Mouse (Mus musculus) B cell, adult 67 days (primary cell): Measurements from ENCODE around the gene Olfr1090. TPM values are rescaled to one million over a fixed set of nuclear protein-coding genes. Genes with fewer than 3 reads are reported as not detected.

Experiments
- total RNA-seq, 2 experiments: library from RNA; stranded (reverse); gene quantifications; 4 replicates each; pipeline ENCODE4 v1.2.4; 2023

Gene Olfr1090
- total RNA-seq, result not detected

DNA sequence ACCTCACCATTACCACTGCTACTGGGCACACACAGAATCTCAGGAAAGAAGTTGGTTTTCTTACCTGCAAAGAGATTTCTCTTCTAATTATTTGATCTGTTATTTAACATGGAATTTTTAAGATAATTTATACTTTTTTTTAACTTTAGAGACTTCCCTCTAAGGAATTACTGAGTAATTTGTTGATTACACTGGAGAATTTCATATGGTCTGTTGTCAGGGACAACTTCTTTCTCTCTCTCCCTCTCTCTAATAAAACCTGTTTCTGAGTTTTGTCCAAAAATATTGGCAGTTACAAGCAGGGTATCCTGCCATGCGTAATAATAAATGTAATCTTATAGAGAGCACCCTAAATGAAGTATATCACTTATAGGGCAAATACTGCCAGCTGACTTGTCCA, at the start of gene Olfr1090:
Olfr1090 (minus strand) TSS at position 101 of the 400 bp plus-strand sequence.

DNA sequence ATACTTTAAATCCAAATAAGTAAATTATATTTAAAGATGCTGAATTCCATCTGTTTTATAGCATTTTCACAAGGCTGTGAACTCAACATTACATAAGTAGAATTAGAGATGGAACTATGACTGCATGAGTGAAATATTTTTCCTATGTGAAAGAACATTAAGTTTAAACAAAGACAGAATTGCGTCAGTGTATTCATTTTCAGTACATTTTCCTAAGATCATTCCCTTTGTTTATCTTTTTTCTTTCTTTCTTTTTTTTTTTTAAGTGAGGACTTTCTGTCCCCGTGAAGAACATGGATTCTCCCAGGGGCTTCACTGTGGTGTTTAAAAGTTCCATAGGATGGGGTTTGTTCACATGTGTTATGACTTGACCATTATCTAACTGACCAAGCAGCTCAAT, 23.4 kb upstream of the Olfr1090 start, which contains the start of gene Olfr1093:
Olfr1093 (plus strand) TSS at position 301 of the 400 bp plus-strand sequence.

DNA sequence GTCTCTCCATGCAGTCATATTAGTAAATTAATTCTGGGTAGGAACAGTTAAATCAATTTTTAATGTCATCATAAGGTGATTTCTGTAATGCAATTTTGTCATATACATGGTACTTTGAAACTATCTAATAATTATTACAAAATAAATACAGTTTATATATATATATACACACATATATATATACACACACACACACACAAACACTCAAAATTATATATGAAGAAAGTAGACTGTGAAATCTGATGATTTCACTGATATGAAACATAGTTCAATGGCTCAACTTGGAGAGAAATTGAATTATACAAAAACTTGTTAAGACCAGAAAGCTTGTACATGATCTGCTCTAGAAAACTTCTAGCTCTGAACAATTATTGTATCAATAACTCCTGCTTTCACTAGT, 25.2 kb downstream of the Olfr1090 start, which contains the start of gene Olfr1089:
Olfr1089 (minus strand) TSS at position 101 of the 400 bp plus-strand sequence.

Other genes with a start within 250 kb of the Olfr1090 start
- not detected for gene Olfr1079, start 216.5 kb downstream of the Olfr1090 start, total RNA-seq
- gene Olfr1080, start 200.8 kb downstream of the Olfr1090 start, total RNA-seq, result not detected
- gene Olfr1082, start 160.0 kb downstream of the Olfr1090 start, total RNA-seq, result not detected
- not detected for gene Olfr1084, start 119.3 kb downstream of the Olfr1090 start, total RNA-seq
- not detected for gene Olfr1085, start 97.0 kb downstream of the Olfr1090 start, total RNA-seq
- not detected for gene Olfr1086, start 78.9 kb downstream of the Olfr1090 start, total RNA-seq
- not detected for gene Olfr1087, start 60.6 kb downstream of the Olfr1090 start, total RNA-seq
- gene Olfr1089, start 25.3 kb downstream of the Olfr1090 start, total RNA-seq, result not detected
- not detected for gene Olfr1093, start 23.5 kb upstream of the Olfr1090 start, total RNA-seq
- not detected for gene Olfr141, start 51.0 kb upstream of the Olfr1090 start, total RNA-seq
- gene Olfr1094, start 65.7 kb upstream of the Olfr1090 start, total RNA-seq, result not detected
- gene Olfr1095, start 92.7 kb upstream of the Olfr1090 start, total RNA-seq, result not detected
- not detected for gene Gm13723, start 115.8 kb upstream of the Olfr1090 start, total RNA-seq
- not detected for gene Olfr1097, start 133.2 kb upstream of the Olfr1090 start, total RNA-seq
- not detected for gene Olfr1098, start 165.6 kb upstream of the Olfr1090 start, total RNA-seq
- not detected for gene Olfr1099, start 201.7 kb upstream of the Olfr1090 start, total RNA-seq
- gene Olfr1100, start 221.0 kb upstream of the Olfr1090 start, total RNA-seq, result not detected
- not detected for gene Olfr1101, start 232.2 kb upstream of the Olfr1090 start, total RNA-seq
- not detected for gene Olfr1102, start 239.4 kb upstream of the Olfr1090 start, total RNA-seq